Mouse (Mus musculus) embryonic facial prominence, embryonic 15.5 days (tissue): ENCODE measurements around the gene Catsperb. TPM values are rescaled to one million over a fixed set of nuclear protein-coding genes. Genes with fewer than 3 reads are reported as not detected.

ENCODE experiments used
- microRNA-seq: library from miRNA; unstranded; fragments of <30 nt; microRNA quantifications from one replicate; pipeline ENCODE4, GENCODE M21; 2016; ENCODE audit warnings: borderline number of aligned reads
- polyA plus RNA-seq: library from polyadenylated mRNA; unstranded; fragments of >200 nt; fragmentation: Nextera tagmentation; extraction: Ambion mirVana; gene quantifications from 2 replicates; pipeline ENCODE4 v1.2.1, GENCODE M21; 2015

Gene Catsperb
- polyA plus RNA-seq, 1 experiment from 2014 or later = not detected

Small RNAs within 50 kb of the gene (microRNA-seq; reads per million reads assigned to microRNA genes)
- gene Gm24542 = not detected
